18 mouse cellular contexts compared by ENCODE assay signal in the genomic region with DNA sequence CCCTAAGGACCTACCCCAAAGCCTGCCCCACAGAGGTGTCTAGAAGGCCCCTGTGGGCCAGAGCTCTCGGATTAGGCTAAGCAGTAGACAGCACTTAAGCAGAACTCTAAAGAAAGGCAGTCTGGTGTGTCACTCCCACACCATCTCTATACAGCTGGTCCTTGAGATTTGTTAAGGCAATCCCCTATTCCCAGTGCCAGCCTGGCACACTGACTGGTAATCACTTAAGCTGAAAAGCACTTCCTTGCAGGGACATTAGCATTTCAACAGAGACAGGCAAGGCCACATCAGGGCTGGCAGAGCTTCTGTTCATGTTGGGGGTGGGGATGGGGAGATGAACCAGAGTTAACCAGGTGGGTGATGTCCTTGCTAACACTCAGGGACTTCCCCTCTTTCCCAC. TPM values are rescaled to one million over a fixed set of nuclear protein-coding genes. Genes with fewer than 3 reads are reported as not detected.
DNase-seq lines count a peak whose midpoint lies in the region; ATAC-seq and TF ChIP-seq lines count a peak whose summit lies in the region.
"Had no signal": no experiment of that assay in that cellular context is flagged by ENCODE, and none has a peak within 500 bp of the region (broad histone marks: within the 10 kb centered on the region; RNA-seq: fewer than 3 reads in every experiment).

No protein-coding gene starts in this region.

- peak; percentile 50; the same call in 1 of the 2 replicates for ATAC-seq in forebrain, embryonic 14.5 days
- no peak for ATAC-seq in forebrain, embryonic 12.5 days (ENCODE audit: low FRiP score)
- ATAC-seq in activated CD4-positive, CD25-positive, alpha-beta regulatory T cell, adult 4 months, result no peak
- ATAC-seq: intestine, postnatal 0 days had no signal

- peaks cover 19% of the 10 kb centered on the region for H3K27me3 ChIP-seq in forebrain, embryonic 14.5 days (replicated peaks; ENCODE audit: control insufficient read depth, insufficient read depth, low read length)
- H3K27me3 ChIP-seq in forebrain, embryonic 12.5 days, result peaks cover 45% of the 10 kb centered on the region

- no peaks in the 10 kb centered on the region for H3K9me3 ChIP-seq in forebrain, embryonic 14.5 days (replicated peaks; ENCODE audit: control insufficient read depth, low read length)
- H3K9me3 ChIP-seq in forebrain, embryonic 12.5 days, result no peaks in the 10 kb centered on the region
- H3K9me3 ChIP-seq: heart, embryonic 15.5 days; hindbrain, embryonic 13.5 days; megakaryocyte, embryonic 14.5 days had no signal

- intact Hi-C loops in left cerebral cortex, postnatal 14 days (cut with DNase I), result no loop called here
- intact Hi-C loops in left cerebral cortex, postnatal 4 days (cut with DNase I), result no loop called here

- DNase-seq in forebrain, embryonic 14.5 days (ENCODE audit: low spot score), result peak; percentile 46
- peak; percentile 25 to 44 for DNase-seq in left cerebral cortex, postnatal 14 days (ENCODE audit: low spot score in 2 of 2)
- no peak for DNase-seq in left cerebral cortex, postnatal 4 days
- peak; percentile 81 for DNase-seq in brain, adult 2 months (ENCODE audit: low read depth, low spot score)
- DNase-seq in layer of hippocampus, adult 2 months (ENCODE audit: low spot score in 2 of 2), result peak in 1 of 2 experiments; percentile 51
- DNase-seq in lung, postnatal 4 days, result no peak
- DNase-seq: B cell, adult 2 months; cerebellum, adult 9-11 months; heart, adult 11 months; kidney, postnatal 25 days; lung, embryonic 14.5 days had no signal

- no peak overlapping the region for H3K9ac ChIP-seq in forebrain, embryonic 14.5 days (ENCODE audit: low read length)
- H3K9ac ChIP-seq in forebrain, embryonic 12.5 days, result no peak overlapping the region
- H3K9ac ChIP-seq: heart, embryonic 15.5 days; hindbrain, embryonic 13.5 days; lung, embryonic 14.5 days had no signal

- peak overlapping the region; percentile 23; the same call in 1 of the 2 replicates for H3K27ac ChIP-seq in forebrain, embryonic 14.5 days (ENCODE audit: low read depth, low read length)
- H3K27ac ChIP-seq in forebrain, embryonic 12.5 days, result no peak overlapping the region
- H3K27ac ChIP-seq in layer of hippocampus, adult 2 months, result peak overlapping the region; percentile 88; the same call in 1 of the 2 replicates
- H3K27ac ChIP-seq: heart, embryonic 15.5 days; hindbrain, embryonic 13.5 days had no signal

- H3K4me3 ChIP-seq in forebrain, embryonic 14.5 days (ENCODE audit: low read depth, low read length), result no peak overlapping the region
- no peak overlapping the region for H3K4me3 ChIP-seq in forebrain, embryonic 12.5 days (replicated peaks)
- H3K4me3 ChIP-seq in layer of hippocampus, adult 2 months, result peak overlapping the region; percentile 83; the same call in 1 of the 2 replicates
- H3K4me3 ChIP-seq: heart, embryonic 15.5 days; hindbrain, embryonic 13.5 days; megakaryocyte, embryonic 14.5 days had no signal

- H3K36me3 ChIP-seq in forebrain, embryonic 14.5 days (ENCODE audit: control insufficient read depth, insufficient read depth, low read length), result no peaks in the 10 kb centered on the region
- no peaks in the 10 kb centered on the region for H3K36me3 ChIP-seq in forebrain, embryonic 12.5 days (replicated peaks)
- H3K36me3 ChIP-seq: heart, embryonic 15.5 days; hindbrain, embryonic 13.5 days had no signal

- WGBS in forebrain, embryonic 14.5 days, result 19% methylated on average over 1 of the region's 1 CpGs
- 34% methylated on average over 1 of the region's 1 CpGs for WGBS in forebrain, embryonic 12.5 days

- peaks cover 4% of the 10 kb centered on the region for H3K4me1 ChIP-seq in forebrain, embryonic 14.5 days (ENCODE audit: control insufficient read depth, insufficient read depth, low read length)
- H3K4me1 ChIP-seq in forebrain, embryonic 12.5 days, result peaks cover 13% of the 10 kb centered on the region

- TF ChIP-seq CTCF in layer of hippocampus, adult 2 months (conservative IDR thresholded peaks at IDR 0.05), result no peak

- no peak overlapping the region for H3K4me2 ChIP-seq in forebrain, embryonic 14.5 days (ENCODE audit: low read length)
- H3K4me2 ChIP-seq in forebrain, embryonic 12.5 days, result no peak overlapping the region
- H3K4me2 ChIP-seq: heart, embryonic 15.5 days; hindbrain, embryonic 13.5 days; liver, embryonic 11.5 days; lung, embryonic 14.5 days had no signal

RNA-seq across cellular contexts. Expression of gene Mfsd4a, which starts 2.9 kb away (rescaled TPM):
- 3.7 and 5.0 TPM in 2 replicates for polyA plus RNA-seq in forebrain, embryonic 14.5 days (2014; fragmentation: Nextera tagmentation; extraction: Ambion mirVana)
- 14.2 and 16.0 TPM in 2 replicates for polyA plus RNA-seq in forebrain, embryonic 12.5 days (2016; fragmentation: Nextera tagmentation; extraction: Ambion mirVana)
- 10 to 100 TPM; 86.2 to 87.4 TPM for total RNA-seq in left cerebral cortex, postnatal 14 days (2021)
- total RNA-seq in left cerebral cortex, postnatal 4 days (2021), result 10 to 100 TPM; 14.6 to 20.9 TPM
- 10 to 100 TPM; 73.9 to 77.9 TPM for total RNA-seq in layer of hippocampus, adult 2 months (2021)
- 10 to 100 TPM; 39.0 to 45.4 TPM for polyA plus RNA-seq in activated CD4-positive, CD25-positive, alpha-beta regulatory T cell, adult 4 months (2017; shearing (Covaris generic))

RNA-seq across cellular contexts. Expression of gene Elk4, which starts 57.6 kb away (rescaled TPM):
- polyA plus RNA-seq in forebrain, embryonic 14.5 days (2014; fragmentation: Nextera tagmentation; extraction: Ambion mirVana), result 14.8 and 17.0 TPM in 2 replicates
- 16.9 and 19.9 TPM in 2 replicates for polyA plus RNA-seq in forebrain, embryonic 12.5 days (2016; fragmentation: Nextera tagmentation; extraction: Ambion mirVana)
- total RNA-seq in left cerebral cortex, postnatal 14 days (2021), result 10 to 100 TPM; 54.5 to 58.8 TPM
- 10 to 100 TPM; 53.0 to 56.1 TPM for total RNA-seq in left cerebral cortex, postnatal 4 days (2021)
- total RNA-seq in layer of hippocampus, adult 2 months (2021), result 10 to 100 TPM; 51.8 to 59.2 TPM
- polyA plus RNA-seq in activated CD4-positive, CD25-positive, alpha-beta regulatory T cell, adult 4 months (2017; shearing (Covaris generic)), result 10 to 100 TPM; 62.3 to 71.4 TPM

Comparison
In these comparisons a context has a peak if more than half of its experiments do, and no peak if none do; other contexts are left out.
1. DNase-seq: peak in forebrain, embryonic 14.5 days (single experiment), left cerebral cortex, postnatal 14 days (2 of 2) and brain, adult 2 months (single experiment); none in left cerebral cortex, postnatal 4 days (single experiment) and lung, postnatal 4 days (0 of 2).